ENCODE assay signal across 10 mouse cellular contexts in the genomic region with DNA sequence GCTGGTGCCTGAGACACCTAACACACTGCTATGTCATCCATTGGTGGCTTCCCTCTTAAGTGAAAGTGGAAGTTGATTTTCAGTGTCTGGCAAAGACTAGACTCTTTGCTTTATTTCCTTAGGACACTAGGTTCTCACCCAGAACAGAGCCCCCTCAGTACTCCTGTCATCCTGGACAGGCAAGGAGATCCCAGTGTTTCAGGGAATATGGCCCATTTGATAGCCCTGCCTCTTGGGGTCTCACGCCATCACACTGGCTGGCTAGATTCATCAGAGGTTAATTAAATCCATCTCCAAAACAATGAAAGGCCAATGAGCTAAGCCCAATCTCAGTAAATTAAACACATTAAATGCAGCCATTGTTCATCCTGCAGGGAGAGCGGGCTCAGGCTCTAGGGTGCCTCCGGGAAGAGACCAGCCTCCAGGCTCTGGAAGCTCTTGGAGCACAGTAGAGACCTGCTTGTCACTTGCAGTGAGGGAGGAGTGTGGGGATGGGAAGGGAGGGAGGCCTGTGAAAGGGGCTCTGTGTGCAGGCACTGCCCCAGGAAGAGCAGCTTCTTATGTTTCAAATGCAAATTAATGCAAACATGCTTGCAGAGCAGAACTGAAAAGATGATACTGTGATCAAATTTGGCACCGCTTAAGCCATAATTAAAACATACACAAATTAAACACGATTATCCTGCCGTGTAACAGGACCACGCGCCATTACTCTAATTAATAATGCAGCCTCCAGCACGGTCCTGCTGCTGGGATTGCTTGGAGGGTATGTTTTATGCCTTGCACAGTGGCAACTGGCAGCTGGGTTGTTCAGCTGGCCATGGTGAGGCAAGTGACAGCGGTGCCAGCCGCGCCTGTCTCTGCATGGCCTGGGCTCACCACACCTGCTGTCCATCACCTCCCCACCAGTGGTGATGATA. TPM values are rescaled to one million over a fixed set of nuclear protein-coding genes. Genes with fewer than 3 reads are reported as not detected.
DNase-seq lines count a peak whose midpoint lies in the region; ATAC-seq lines count a peak whose summit lies in the region.
"Had no signal": no experiment of that assay in that cellular context is flagged by ENCODE, and none has a peak within 500 bp of the region (broad histone marks: within the 10 kb centered on the region; RNA-seq: fewer than 3 reads in every experiment).

No protein-coding gene starts in this region.

- DNase-seq in kidney, postnatal 4 days: no peak
- DNase-seq in left cerebral cortex, adult 8-10 months (ENCODE audit: low spot score in 2 of 2): peak; percentile 29 to 70
- peak; percentile 69 for DNase-seq in retina, embryonic 14.5 days (ENCODE audit: low spot score)
- DNase-seq in lung, adult 18-20 months: no peak
- no peak for DNase-seq in heart, postnatal 25 days (ENCODE audit: low spot score)
- no peak for DNase-seq in thymus, postnatal 36 days
- DNase-seq: kidney, postnatal 25 days had no signal

- 0 out of 2 replicates have a peak, but pooled peaks cover 2% of the 10 kb centered on the region for H3K4me1 ChIP-seq in kidney, embryonic 15.5 days
- peaks cover 22% of the 10 kb centered on the region for H3K4me1 ChIP-seq in forebrain, embryonic 16.5 days (replicated peaks; ENCODE audit: control insufficient read depth, insufficient read depth, low read length)

- no peaks in the 10 kb centered on the region for H3K27me3 ChIP-seq in kidney, embryonic 15.5 days
- H3K27me3 ChIP-seq in forebrain, embryonic 16.5 days (replicated peaks; ENCODE audit: control insufficient read depth, insufficient read depth, low read length): peaks cover 22% of the 10 kb centered on the region

- H3K4me2 ChIP-seq in kidney, embryonic 15.5 days: no peak overlapping the region
- peak overlapping the region; percentile 25 for H3K4me2 ChIP-seq in forebrain, embryonic 16.5 days (ENCODE audit: low read length)

- intact Hi-C loops in heart, postnatal 25 days (cut with DNase I): no loop called here

- peaks cover 18% of the 10 kb centered on the region; the same call in 1 of the 2 replicates for H3K36me3 ChIP-seq in kidney, embryonic 15.5 days
- no peaks in the 10 kb centered on the region for H3K36me3 ChIP-seq in forebrain, embryonic 16.5 days (ENCODE audit: control insufficient read depth, insufficient read depth)

- no peaks in the 10 kb centered on the region for H3K9me3 ChIP-seq in kidney, embryonic 15.5 days (replicated peaks)
- H3K9me3 ChIP-seq in forebrain, embryonic 16.5 days (ENCODE audit: control insufficient read depth, low read length): no peaks in the 10 kb centered on the region

- H3K9ac ChIP-seq in kidney, embryonic 15.5 days: no peak overlapping the region
- no peak overlapping the region for H3K9ac ChIP-seq in forebrain, embryonic 16.5 days (replicated peaks; ENCODE audit: low read depth, low read length)

- H3K27ac ChIP-seq in kidney, embryonic 15.5 days: no peak overlapping the region
- peak overlapping the region; percentile 24 for H3K27ac ChIP-seq in forebrain, embryonic 16.5 days (ENCODE audit: low read length)

- H3K4me3 ChIP-seq in kidney, embryonic 15.5 days (replicated peaks): no peak overlapping the region
- no peak overlapping the region for H3K4me3 ChIP-seq in forebrain, embryonic 16.5 days (replicated peaks; ENCODE audit: low read length)

- ATAC-seq in kidney, embryonic 15.5 days (replicated peaks; ENCODE audit: low FRiP score): peak; percentile 54; the same call in 1 of the 2 replicates
- ATAC-seq in forebrain, embryonic 16.5 days: peak; percentile 98

- WGBS in kidney, embryonic 15.5 days: 64% methylated on average over 12 of the region's 12 CpGs
- 8% methylated on average over 12 of the region's 12 CpGs for WGBS in forebrain, embryonic 16.5 days

RNA-seq across cellular contexts. Expression of a gene that starts 37.6 kb away (rescaled TPM):
- polyA plus RNA-seq in kidney, embryonic 15.5 days (2015; fragmentation: Nextera tagmentation; extraction: Ambion mirVana): not detected in 2 replicates
- 1.1 and 1.4 TPM in 2 replicates for polyA plus RNA-seq in forebrain, embryonic 16.5 days (2015; fragmentation: Nextera tagmentation; extraction: Ambion mirVana)
- 10 to 100 TPM; 12.9 to 15.2 (median 13.9) TPM for total RNA-seq in left cerebral cortex, adult 8-10 months (2022)
- total RNA-seq in heart, postnatal 25 days (2021): under 1 TPM in 1 of 2 experiments, not detected in 1; 0.21 TPM
- total RNA-seq: gastrocnemius, adult 8-10 months had no signal

Comparison
In these comparisons a context has a peak if more than half of its experiments do, and no peak if none do; other contexts are left out.
1. DNase-seq: peak in left cerebral cortex, adult 8-10 months (2 of 2) and retina, embryonic 14.5 days (single experiment); none in kidney, postnatal 4 days (0 of 2), lung, adult 18-20 months (0 of 2), heart, postnatal 25 days (single experiment) and thymus, postnatal 36 days (0 of 2).
2. RNA of a gene that starts 37.6 kb away (total RNA-seq): 12.9 to 15.2 TPM in left cerebral cortex, adult 8-10 months; 0.21 TPM in heart, postnatal 25 days; every median in the first group is over 10 times any median in the second.